In the genomic region with DNA sequence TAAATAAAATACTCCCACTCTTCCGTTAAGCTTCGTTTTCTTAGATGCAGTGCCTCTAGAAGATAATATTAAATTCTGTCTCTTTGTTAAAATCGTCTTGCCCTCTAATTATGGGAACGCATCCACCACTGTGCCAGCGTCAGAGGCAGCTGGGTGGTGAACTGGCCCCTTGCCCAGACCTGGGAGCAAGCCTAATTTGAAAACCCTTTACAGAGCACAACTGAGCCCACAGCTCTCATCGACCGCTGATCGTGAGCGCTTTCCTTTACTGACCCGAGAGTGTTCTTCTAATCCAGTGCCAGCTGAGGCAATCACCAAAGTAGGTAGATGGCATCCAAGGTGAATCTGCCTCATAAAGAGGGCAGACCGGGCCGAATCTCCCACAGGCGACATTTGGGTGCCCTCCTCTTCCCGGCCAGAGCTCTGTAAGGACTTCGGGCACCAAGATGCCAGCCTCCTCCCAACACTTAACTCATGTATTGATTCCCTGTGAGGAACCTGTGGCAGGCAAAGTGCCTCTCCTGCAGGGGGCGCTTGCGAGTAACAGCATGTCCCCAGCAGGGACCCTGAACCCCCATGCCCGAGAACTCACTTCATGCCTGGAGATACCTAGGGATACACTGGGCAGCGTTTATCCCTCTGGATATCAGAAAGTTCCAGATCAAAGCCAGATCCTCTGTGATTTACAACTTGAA, we compare ENCODE assay signal across 8 mouse cellular contexts.
A peak's percentile ranks its signal among the peaks of the same experiment; 100 is the strongest.
DNase-seq lines count a peak whose midpoint lies in the region; ATAC-seq lines count a peak whose summit lies in the region.

No protein-coding gene starts in this region.

- intact Hi-C loops in heart, postnatal 14 days (cut with DNase I) = no loop called here

- ATAC-seq in midbrain, embryonic 14.5 days (ENCODE audit: low FRiP score, low TSS enrichment) = no peak

- H3K36me3 ChIP-seq in midbrain, embryonic 14.5 days (ENCODE audit: control insufficient read depth, insufficient read depth, low read length) = no peaks in the 10 kb centered on the region

- no peak overlapping the region for H3K9ac ChIP-seq in midbrain, embryonic 14.5 days (replicated peaks; ENCODE audit: low read length)

- no peaks in the 10 kb centered on the region for H3K4me1 ChIP-seq in midbrain, embryonic 14.5 days (ENCODE audit: control insufficient read depth, insufficient read depth, low read length)

- peak; percentile 31 for DNase-seq in gastrocnemius, adult 18-20 months (ENCODE audit: low spot score)
- DNase-seq in gastrocnemius, postnatal 25 days = no peak
- DNase-seq in A20 (ENCODE audit: low read depth, low spot score) = peak; percentile 2
- peak; percentile 21 for DNase-seq in adrenal gland, adult 8-10 months
- peak; percentile 58 to 61 for DNase-seq in heart, postnatal 14 days
- DNase-seq in midbrain, embryonic 14.5 days = peak; percentile 66
- DNase-seq in thymus, postnatal 4 days = peak; percentile 77
- no peak for DNase-seq in kidney, postnatal 14 days

- H3K4me3 ChIP-seq in midbrain, embryonic 14.5 days (replicated peaks; ENCODE audit: low read depth, low read length) = no peak overlapping the region

- no peaks in the 10 kb centered on the region for H3K27me3 ChIP-seq in midbrain, embryonic 14.5 days (ENCODE audit: control insufficient read depth, insufficient read depth, low read length)

- H3K9me3 ChIP-seq in midbrain, embryonic 14.5 days (ENCODE audit: control insufficient read depth, low read length) = no peaks in the 10 kb centered on the region

- H3K4me2 ChIP-seq in midbrain, embryonic 14.5 days (ENCODE audit: low read length) = no peak overlapping the region

- H3K27ac ChIP-seq in midbrain, embryonic 14.5 days (replicated peaks; ENCODE audit: low read depth, low read length) = no peak overlapping the region

- 82% methylated on average over 19 of the region's 19 CpGs for WGBS in midbrain, embryonic 14.5 days

Comparison
In these comparisons a context has a peak if more than half of its experiments do, and no peak if none do; other contexts are left out.
1. DNase-seq: peak in gastrocnemius, adult 18-20 months (single experiment), A20 (single experiment), adrenal gland, adult 8-10 months (single experiment), heart, postnatal 14 days (2 of 2), midbrain, embryonic 14.5 days (single experiment) and thymus, postnatal 4 days (single experiment); none in gastrocnemius, postnatal 25 days (single experiment) and kidney, postnatal 14 days (single experiment).